Mouse (Mus musculus) embryonic fibroblast, embryonic 13.5 days (primary cell): Measurements from ENCODE around the gene Mon2.

ENCODE experiments used
- CTCF ChIP-seq: IDR thresholded peaks from 2 replicates; pipeline ENCODE4 v1.5.1; 2011; ENCODE audit warnings: mild to moderate bottlenecking, control low read depth, low read length, moderate library complexity, borderline replicate concordance; ENCODE audit not compliant: insufficient read depth
- POLR2A ChIP-seq: IDR thresholded peaks from 2 replicates; pipeline ENCODE4 v1.6.1; 2011; ENCODE audit warnings: low read depth, mild to moderate bottlenecking, control low read depth, low read length, moderate library complexity

- TF ChIP-seq CTCF (no peak), POLR2A (no peak)
These were observed 112.7 kb downstream of the Mon2 start for GRCm38 (mm10) chr10:122963463-122964240.
